Mouse (Mus musculus) thymus, adult 2 months (tissue): ENCODE data around the gene Zfp821.

ENCODE experiments used
- CTCF ChIP-seq: fragments of 200-500 bp; IDR thresholded peaks from 2 replicates; pipeline ENCODE4 v1.5.1; 2012; ENCODE audit warnings: mild to moderate bottlenecking, control low read depth, low read length, moderate library complexity, borderline replicate concordance; ENCODE audit not compliant: control insufficient read depth, poor library complexity, insufficient read depth; ENCODE audit errors: extremely low read depth
- POLR2A ChIP-seq: fragments of 200-500 bp; IDR thresholded peaks from 2 replicates; pipeline ENCODE4 v1.6.1; 2012; ENCODE audit warnings: mild to moderate bottlenecking, low read length, control low read depth, moderate library complexity; ENCODE audit not compliant: control insufficient read depth, poor library complexity, insufficient read depth; ENCODE audit errors: extremely low read depth

DNA sequence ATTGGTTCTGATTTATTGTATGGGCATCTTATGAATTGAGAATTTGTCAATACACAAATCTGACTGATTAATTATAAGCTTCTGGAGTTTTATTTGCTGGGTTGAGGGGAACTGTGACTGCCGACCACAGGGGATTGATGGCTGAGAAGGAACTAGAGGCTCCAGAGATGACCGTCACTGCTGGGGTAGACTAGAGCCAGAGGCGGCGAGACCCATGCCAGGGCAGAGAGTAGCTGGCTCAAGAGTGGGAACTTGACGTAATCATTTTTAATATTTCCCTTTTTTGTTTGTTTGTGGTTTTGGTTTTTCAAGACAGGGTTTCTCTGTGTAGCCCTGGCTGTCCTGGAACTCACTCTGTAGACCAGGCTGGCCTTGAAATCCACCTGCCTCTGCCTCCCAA lies 18.1 kb upstream of the Zfp821 start:
- no peak for TF ChIP-seq POLR2A
- no peak for TF ChIP-seq CTCF
